Mouse (Mus musculus) MEL (cell line): ENCODE data around the gene Pax3. TPM values are rescaled to one million over a fixed set of nuclear protein-coding genes. Genes with fewer than 3 reads are reported as not detected.

Source experiments
- DNase-seq: peaks from one replicate; pipeline ENCODE4 v3.0.0; 2011; ENCODE audit warnings: low read depth, low spot score
- H3K27ac ChIP-seq: 2 replicates; pipeline ENCODE4 v1.5.1; 2012; ENCODE audit warnings: low read depth, mild to moderate bottlenecking, control low read depth, low read length, moderate library complexity; ENCODE audit not compliant: control insufficient read depth
- H3K27me3 ChIP-seq, 2 experiments: fragments of 150-350 bp in 1 of 2; sonication (generic) in 1 of 2; 2 replicates each; pipeline ENCODE4 v1.6.1; 2012; ENCODE audit warnings: low read length in 2 of 2, mild to moderate bottlenecking in 2 of 2, improper control_type of control experiment in 1 of 2, moderate library complexity in 1 of 2; ENCODE audit not compliant: insufficient read depth in 2 of 2, control insufficient read depth in 1 of 2
- H3K36me3 ChIP-seq, 2 experiments: 2 replicates each; pipeline ENCODE4 v1.6.1; 2012 to 2014; ENCODE audit warnings: low read length in 2 of 2, improper control_type of control experiment in 1 of 2, inconsistent platforms in 1 of 2, mild to moderate bottlenecking in 1 of 2; ENCODE audit not compliant: insufficient read depth in 2 of 2, control insufficient read depth in 1 of 2
- H3K4me1 ChIP-seq, 2 experiments: fragments of 150-350 bp in 1 of 2; sonication (generic) in 1 of 2; 2 replicates each; pipeline ENCODE4 v1.6.1; 2012; ENCODE audit warnings: low read length in 2 of 2, improper control_type of control experiment in 1 of 2, mild to moderate bottlenecking in 1 of 2; ENCODE audit not compliant: insufficient read depth in 2 of 2, control insufficient read depth in 1 of 2
- H3K4me3 ChIP-seq, 2 experiments: fragments of 150-350 bp in 1 of 2; sonication (generic) in 1 of 2; 2 replicates each; pipeline ENCODE4 v1.5.1; 2012; ENCODE audit warnings: low read depth in 2 of 2, low read length in 2 of 2, mild to moderate bottlenecking in 2 of 2, moderate library complexity in 2 of 2, control low read depth in 1 of 2, improper control_type of control experiment in 1 of 2; ENCODE audit not compliant: control insufficient read depth in 1 of 2, insufficient read depth in 1 of 2
- H3K79me2 ChIP-seq: 2 replicates; pipeline ENCODE4 v1.6.1; 2012; ENCODE audit warnings: mild to moderate bottlenecking, low read length, moderate library complexity; ENCODE audit not compliant: control insufficient read depth, poor library complexity, insufficient read depth
- H3K9ac ChIP-seq: 2 replicates; pipeline ENCODE4 v1.6.1; 2012; ENCODE audit warnings: low read depth, mild to moderate bottlenecking, control low read depth, low read length, moderate library complexity; ENCODE audit not compliant: control insufficient read depth, poor library complexity, severe bottlenecking
- H3K9me3 ChIP-seq: fragments of 150-350 bp; sonication (generic); replicated peaks from 2 replicates; pipeline ENCODE4 v1.6.1; 2012; ENCODE audit warnings: mild to moderate bottlenecking, low read length, improper control_type of control experiment, moderate library complexity; ENCODE audit not compliant: insufficient read depth
- BHLHE40 ChIP-seq: IDR thresholded peaks from 2 replicates; pipeline ENCODE4 v1.6.1; 2012; ENCODE audit warnings: low read depth, mild to moderate bottlenecking, inconsistent platforms, low read length, improper control_type of control experiment, borderline replicate concordance
- CHD1 ChIP-seq: IDR thresholded peaks from 2 replicates; pipeline ENCODE4 v1.6.1; 2012; ENCODE audit warnings: low read depth, mild to moderate bottlenecking, inconsistent platforms, low read length, improper control_type of control experiment
- E2F4 ChIP-seq: IDR thresholded peaks from 2 replicates; pipeline ENCODE4 v1.6.1; 2011; ENCODE audit warnings: low read depth, low read length, improper control_type of control experiment, borderline replicate concordance
- GABPA ChIP-seq: IDR thresholded peaks from 2 replicates; pipeline ENCODE4 v1.6.1; 2012; ENCODE audit warnings: low read depth, mild to moderate bottlenecking, inconsistent platforms, low read length, improper control_type of control experiment, moderate library complexity
- GATA1 ChIP-seq: IDR thresholded peaks from 2 replicates; pipeline ENCODE4 v1.6.1; 2011; ENCODE audit warnings: low read depth, low read length, improper control_type of control experiment
- HCFC1 ChIP-seq: IDR thresholded peaks from 2 replicates; pipeline ENCODE4 v1.6.1; 2012; ENCODE audit warnings: low read depth, mild to moderate bottlenecking, inconsistent platforms, low read length, improper control_type of control experiment, moderate library complexity
- JUND ChIP-seq: IDR thresholded peaks from 2 replicates; pipeline ENCODE4 v1.6.1; 2011; ENCODE audit warnings: low read depth, mild to moderate bottlenecking, improper control_type of control experiment, low read length
- KAT2A ChIP-seq: conservative IDR thresholded peaks from 2 replicates; pipeline ENCODE4 v1.6.1; 2012; ENCODE audit warnings: low read depth, low read length, improper control_type of control experiment, inconsistent platforms
- MAFK ChIP-seq: IDR thresholded peaks from 2 replicates; pipeline ENCODE4 v1.6.1; 2011; ENCODE audit warnings: low read depth, mild to moderate bottlenecking, low read length, improper control_type of control experiment, borderline replicate concordance
- MAX ChIP-seq: IDR thresholded peaks from 2 replicates; pipeline ENCODE4 v1.6.1; 2011; ENCODE audit warnings: low read length, improper control_type of control experiment
- NELFE ChIP-seq: IDR thresholded peaks from 2 replicates; pipeline ENCODE4 v1.6.1; 2011; ENCODE audit warnings: low read depth, low read length, improper control_type of control experiment
- NRF1 ChIP-seq: IDR thresholded peaks from 2 replicates; pipeline ENCODE4 v1.6.1; 2014; ENCODE audit warnings: low read depth, mild to moderate bottlenecking, inconsistent platforms, low read length, improper control_type of control experiment, moderate library complexity; ENCODE audit not compliant: poor library complexity, insufficient read depth, severe bottlenecking
- POLR2AphosphoS2 ChIP-seq: IDR thresholded peaks from 2 replicates; pipeline ENCODE4 v1.6.1; 2011; ENCODE audit warnings: low read length, improper control_type of control experiment
- TAL1 ChIP-seq: IDR thresholded peaks from 2 replicates; pipeline ENCODE4 v1.6.1; 2012; ENCODE audit warnings: mild to moderate bottlenecking, inconsistent platforms, low read length, moderate library complexity, mixed read lengths
- TBP ChIP-seq: IDR thresholded peaks from 2 replicates; pipeline ENCODE4 v1.8.0; 2011; ENCODE audit warnings: low read depth, low read length, improper control_type of control experiment
- TCF12 ChIP-seq: IDR thresholded peaks from 2 replicates; pipeline ENCODE4 v1.6.1; 2014; ENCODE audit warnings: low read depth, mild to moderate bottlenecking, inconsistent platforms, low read length, improper control_type of control experiment, moderate library complexity
- UBTF ChIP-seq: IDR thresholded peaks from 2 replicates; pipeline ENCODE4 v1.6.1; 2012; ENCODE audit warnings: low read depth, mild to moderate bottlenecking, inconsistent platforms, low read length, improper control_type of control experiment, moderate library complexity, borderline replicate concordance; ENCODE audit not compliant: insufficient read depth
- USF1 ChIP-seq: IDR thresholded peaks from 2 replicates; pipeline ENCODE4 v1.6.1; 2014; ENCODE audit warnings: low read depth, mild to moderate bottlenecking, inconsistent platforms, low read length, improper control_type of control experiment, moderate library complexity
- ZC3H11A ChIP-seq: IDR thresholded peaks from 2 replicates; pipeline ENCODE4 v1.6.1; 2012; ENCODE audit warnings: low read depth, mild to moderate bottlenecking, inconsistent platforms, low read length, improper control_type of control experiment
- ZMIZ1 ChIP-seq: IDR thresholded peaks from 2 replicates; pipeline ENCODE4 v1.6.1; 2012; ENCODE audit warnings: low read depth, mild to moderate bottlenecking, inconsistent platforms, low read length, improper control_type of control experiment, moderate library complexity
- polyA plus RNA-seq, 2 experiments: library from polyadenylated mRNA; stranded (reverse) in 1 of 2; unstranded in 1 of 2; fragments of >175 nt in 1 of 2; fragments of >200 nt in 1 of 2; gene quantifications; 2 replicates each; pipeline versions ENCODE4 v1.2.1 to v1.2.4; 2012; ENCODE audit warnings: low replicate concordance in 2 of 2, low read depth in 1 of 2; ENCODE audit not compliant: insufficient read length in 2 of 2, insufficient read depth in 1 of 2, missing spikeins in 1 of 2
- total RNA-seq: library from RNA; depleted of rRNA; stranded (reverse); fragments of 300-350 nt; gene quantifications from 2 replicates; pipeline ENCODE4 v1.2.3, GENCODE M21; 2012

Gene Pax3
- total and polyA plus RNA-seq, 3 experiments = not detected

- no peaks in the 10 kb centered on the region for H3K9me3 ChIP-seq
- no peak overlapping the region for H3K9ac ChIP-seq
- no peak overlapping the region for H3K4me3 ChIP-seq
- no peaks in the 10 kb centered on the region for H3K79me2 ChIP-seq
- H3K27me3 ChIP-seq = no peaks in the 10 kb centered on the region
- no peaks in the 10 kb centered on the region for H3K36me3 ChIP-seq
- no peak for DNase-seq
- TF ChIP-seq UBTF (no peak), NELFE (no peak), TAL1 (no peak), ZMIZ1 (no peak), HCFC1 (no peak), CHD1 (no peak), ZC3H11A (no peak), KAT2A (no peak)
- TF ChIP-seq, all 39 proteins: peak for 0
- H3K4me1 ChIP-seq = no peaks in the 10 kb centered on the region
- H3K27ac ChIP-seq = no peak overlapping the region
These were observed 31.8 kb upstream of the Pax3 start for GRCm38 (mm10) chr1:78228771-78229170.

- no peak for DNase-seq
- H3K4me1 ChIP-seq = no peaks in the 10 kb centered on the region
- H3K79me2 ChIP-seq = no peaks in the 10 kb centered on the region
- H3K4me3 ChIP-seq = no peak overlapping the region
- no peak overlapping the region for H3K9ac ChIP-seq
- H3K36me3 ChIP-seq = no peaks in the 10 kb centered on the region
- TF ChIP-seq TCF12 = no peak
- TF ChIP-seq E2F4 = no peak
- TF ChIP-seq NRF1 = no peak
- no peak for TF ChIP-seq GABPA
- no peak for TF ChIP-seq POLR2AphosphoS2
- no peak for TF ChIP-seq MAX
- TF ChIP-seq MAFK = no peak
- TF ChIP-seq JUND = no peak
- no peak for TF ChIP-seq KAT2A
- no peak for TF ChIP-seq USF1
- TF ChIP-seq HCFC1 = no peak
- no peak for TF ChIP-seq BHLHE40
- no peak for TF ChIP-seq GATA1
- no peak for TF ChIP-seq ZC3H11A
- no peak for TF ChIP-seq NELFE
- TF ChIP-seq TAL1 = no peak
- no peak for TF ChIP-seq TBP
- H3K27me3 ChIP-seq = no peaks in the 10 kb centered on the region
- H3K9me3 ChIP-seq = no peaks in the 10 kb centered on the region
- H3K27ac ChIP-seq = no peak overlapping the region
These were observed 21.3 kb upstream of the Pax3 start for GRCm38 (mm10) chr1:78218057-78218780.
